Mouse (Mus musculus): ENCODE measurements at regions not wholly inside any gene's neighbourhood (a gene's known extent, or its start where the extent isn't known, plus 50 kb on each side); places are given as distances from the start of the nearest gene placed in this dataset.

DNA sequence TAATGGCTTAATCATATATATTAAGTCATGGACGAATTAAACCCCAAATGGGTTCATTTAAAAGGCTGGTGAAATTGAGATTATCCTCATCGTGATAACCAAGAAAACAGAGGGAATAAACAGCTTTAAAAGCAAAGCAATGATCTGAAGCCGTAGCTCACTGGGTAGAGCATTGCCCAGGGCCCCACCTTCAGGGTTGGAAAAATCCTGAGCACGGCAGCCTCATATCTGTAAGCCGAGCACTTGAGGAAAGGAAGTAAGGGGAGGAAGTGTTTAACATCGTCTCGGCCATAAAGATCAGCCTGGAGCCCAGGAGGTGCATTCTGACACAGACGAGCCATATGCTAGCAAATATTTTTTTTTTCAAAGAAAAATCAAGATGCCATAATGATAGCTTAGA, 394.6 kb upstream of the Atp11b start:
- H3K4me1 ChIP-seq (ENCODE audit: insufficient read depth, low read length) = no peaks in the 10 kb centered on the region
- ATAC-seq (no peak), DNase-seq (ENCODE audit: low spot score) (no peak)
- no peaks in the 10 kb centered on the region for H3K27me3 ChIP-seq (ENCODE audit: insufficient read depth, low read length)
- WGBS = 51% methylated on average over 8 of the region's 8 CpGs
- H3K36me3 ChIP-seq (ENCODE audit: insufficient read depth, low read length) = no peaks in the 10 kb centered on the region
- no peak overlapping the region for H3K27ac ChIP-seq
- no peak overlapping the region for H3K4me2 ChIP-seq (ENCODE audit: low read depth, low read length)
- no peak for TF ChIP-seq CTCF (IDR thresholded peaks at IDR 0.05; ENCODE audit: low read depth)
- H3K4me3 ChIP-seq (ENCODE audit: low read length) = no peak overlapping the region
- no peaks in the 10 kb centered on the region for H3K9me3 ChIP-seq (ENCODE audit: low read length)
- H3K9ac ChIP-seq (replicated peaks; ENCODE audit: low read length) = no peak overlapping the region

- H3K4me1 ChIP-seq (ENCODE audit: insufficient read depth, low read length) = no peaks in the 10 kb centered on the region
- H3K27me3 ChIP-seq (ENCODE audit: insufficient read depth, low read length) = no peaks in the 10 kb centered on the region
- H3K4me3 ChIP-seq (ENCODE audit: low read length) = no peak overlapping the region
- DNase-seq (ENCODE audit: low spot score) = no peak
- no peak for ATAC-seq
- no peak overlapping the region for H3K9ac ChIP-seq (replicated peaks; ENCODE audit: low read length)
- H3K27ac ChIP-seq = no peak overlapping the region
- no peaks in the 10 kb centered on the region for H3K36me3 ChIP-seq (ENCODE audit: insufficient read depth, low read length)
- no peak for TF ChIP-seq CTCF (IDR thresholded peaks at IDR 0.05; ENCODE audit: low read depth)
- no peaks in the 10 kb centered on the region for H3K9me3 ChIP-seq (ENCODE audit: low read length)
- no peak overlapping the region for H3K4me2 ChIP-seq (ENCODE audit: low read depth, low read length)
These were observed 393.4 kb upstream of the Atp11b start for GRCm38 (mm10) chr3:35360515-35360914.

- Histone ChIP-seq H3K4me1 (ENCODE audit: insufficient read depth, low read length) (no peaks in the 10 kb centered on the region), H3K9me3 (ENCODE audit: low read length) (no peaks in the 10 kb centered on the region), H3K36me3 (ENCODE audit: insufficient read depth, low read length) (no peaks in the 10 kb centered on the region), H3K27ac (no peak overlapping the region), H3K9ac (replicated peaks; ENCODE audit: low read length) (no peak overlapping the region), H3K4me2 (ENCODE audit: low read depth, low read length) (no peak overlapping the region), H3K27me3 (ENCODE audit: insufficient read depth, low read length) (no peaks in the 10 kb centered on the region), H3K4me3 (ENCODE audit: low read length) (no peak overlapping the region)
- 53% methylated on average over 2 of the region's 2 CpGs for WGBS
- TF ChIP-seq CTCF (IDR thresholded peaks at IDR 0.05; ENCODE audit: low read depth) = no peak
- DNase-seq (ENCODE audit: low spot score) (no peak), ATAC-seq (no peak)
These were observed 392.8 kb upstream of the Atp11b start for GRCm38 (mm10) chr3:35361086-35361485.

- H3K4me1 ChIP-seq (ENCODE audit: insufficient read depth, low read length) = no peaks in the 10 kb centered on the region
- no peak for DNase-seq (ENCODE audit: low spot score)
- no peak overlapping the region for H3K27ac ChIP-seq
- 91% methylated on average over 6 of the region's 6 CpGs for WGBS
- TF ChIP-seq CTCF (IDR thresholded peaks at IDR 0.05; ENCODE audit: low read depth) = no peak
- no peaks in the 10 kb centered on the region for H3K27me3 ChIP-seq (ENCODE audit: insufficient read depth, low read length)
- no peak overlapping the region for H3K4me3 ChIP-seq (ENCODE audit: low read length)
- no peaks in the 10 kb centered on the region for H3K9me3 ChIP-seq (ENCODE audit: low read length)
- H3K4me2 ChIP-seq (ENCODE audit: low read depth, low read length) = no peak overlapping the region
- ATAC-seq = no peak
- no peaks in the 10 kb centered on the region for H3K36me3 ChIP-seq (ENCODE audit: insufficient read depth, low read length)
- H3K9ac ChIP-seq (replicated peaks; ENCODE audit: low read length) = no peak overlapping the region
These were observed 388.5 kb upstream of the Atp11b start for GRCm38 (mm10) chr3:35365431-35365830.

- Histone ChIP-seq H3K9ac (replicated peaks; ENCODE audit: low read length) (no peak overlapping the region), H3K27me3 (ENCODE audit: insufficient read depth, low read length) (no peaks in the 10 kb centered on the region), H3K4me3 (ENCODE audit: low read length) (no peak overlapping the region), H3K4me2 (ENCODE audit: low read depth, low read length) (no peak overlapping the region), H3K36me3 (ENCODE audit: insufficient read depth, low read length) (no peaks in the 10 kb centered on the region), H3K27ac (no peak overlapping the region), H3K4me1 (ENCODE audit: insufficient read depth, low read length) (no peaks in the 10 kb centered on the region), H3K9me3 (ENCODE audit: low read length) (no peaks in the 10 kb centered on the region)
- no peak for TF ChIP-seq CTCF (IDR thresholded peaks at IDR 0.05; ENCODE audit: low read depth)
- WGBS = 60% methylated on average over 1 of the region's 1 CpGs
- ATAC-seq = no peak
- DNase-seq (ENCODE audit: low spot score) = no peak
These were observed 381.6 kb upstream of the Atp11b start for GRCm38 (mm10) chr3:35372276-35372675.

DNA sequence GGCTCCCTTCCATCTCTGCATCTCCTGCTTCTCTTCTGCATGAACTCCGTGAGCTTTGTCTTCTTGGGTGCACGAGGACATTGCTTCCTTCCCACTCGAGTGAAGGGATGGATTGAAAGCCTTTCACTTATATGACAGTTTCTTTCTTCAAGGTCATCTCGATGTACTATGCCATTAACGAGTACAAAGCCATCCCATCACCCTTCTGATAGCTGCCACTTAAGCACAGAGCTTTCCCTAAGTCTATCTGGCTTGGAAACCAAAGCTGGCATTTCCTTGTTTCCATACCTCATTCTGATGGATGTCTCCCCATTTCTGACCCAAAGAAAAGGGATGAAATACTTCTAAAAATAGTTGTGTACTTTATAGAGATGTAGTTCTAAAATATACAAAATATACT, 366.5 kb upstream of the Atp11b start:
- Histone ChIP-seq H3K4me3 (ENCODE audit: low read length) (no peak overlapping the region), H3K36me3 (ENCODE audit: insufficient read depth, low read length) (no peaks in the 10 kb centered on the region), H3K27me3 (ENCODE audit: insufficient read depth, low read length) (no peaks in the 10 kb centered on the region), H3K27ac (no peak overlapping the region), H3K9me3 (ENCODE audit: low read length) (no peaks in the 10 kb centered on the region), H3K4me2 (ENCODE audit: low read depth, low read length) (no peak overlapping the region), H3K9ac (replicated peaks; ENCODE audit: low read length) (no peak overlapping the region), H3K4me1 (ENCODE audit: insufficient read depth, low read length) (no peaks in the 10 kb centered on the region)
- no peak for ATAC-seq
- TF ChIP-seq CTCF (IDR thresholded peaks at IDR 0.05; ENCODE audit: low read depth) = no peak
- 81% methylated on average over 5 of the region's 5 CpGs for WGBS
- DNase-seq (ENCODE audit: low spot score) = no peak

GRCm38 (mm10) chr3:35392657-35393056, 361.2 kb upstream of the Atp11b start:
- Histone ChIP-seq H3K4me2 (ENCODE audit: low read depth, low read length) (no peak overlapping the region), H3K27me3 (ENCODE audit: insufficient read depth, low read length) (no peaks in the 10 kb centered on the region), H3K36me3 (ENCODE audit: insufficient read depth, low read length) (no peaks in the 10 kb centered on the region), H3K4me1 (ENCODE audit: insufficient read depth, low read length) (no peaks in the 10 kb centered on the region), H3K9ac (replicated peaks; ENCODE audit: low read length) (no peak overlapping the region), H3K9me3 (ENCODE audit: low read length) (no peaks in the 10 kb centered on the region), H3K27ac (no peak overlapping the region), H3K4me3 (ENCODE audit: low read length) (no peak overlapping the region)
- DNase-seq (ENCODE audit: low spot score) (no peak), ATAC-seq (no peak)
- no peak for TF ChIP-seq CTCF (IDR thresholded peaks at IDR 0.05; ENCODE audit: low read depth)
- WGBS = 97% methylated on average over 2 of the region's 2 CpGs

All from hindbrain, postnatal 0 days (tissue).